Mouse (Mus musculus) lung, adult 2 months (tissue): ENCODE measurements around the gene Ddias.

ENCODE experiments used
- CTCF ChIP-seq: fragments of 200-500 bp; IDR thresholded peaks from 2 replicates; pipeline ENCODE4 v1.5.1; 2011; ENCODE audit warnings: mild to moderate bottlenecking, low read length, control low read depth; ENCODE audit not compliant: insufficient read depth
- POLR2A ChIP-seq: fragments of 200-500 bp; IDR thresholded peaks from 2 replicates; pipeline ENCODE4 v1.6.1; 2011; ENCODE audit warnings: low read depth, mild to moderate bottlenecking, control low read depth, low read length, borderline replicate concordance; ENCODE audit errors: extremely low read depth

DNA sequence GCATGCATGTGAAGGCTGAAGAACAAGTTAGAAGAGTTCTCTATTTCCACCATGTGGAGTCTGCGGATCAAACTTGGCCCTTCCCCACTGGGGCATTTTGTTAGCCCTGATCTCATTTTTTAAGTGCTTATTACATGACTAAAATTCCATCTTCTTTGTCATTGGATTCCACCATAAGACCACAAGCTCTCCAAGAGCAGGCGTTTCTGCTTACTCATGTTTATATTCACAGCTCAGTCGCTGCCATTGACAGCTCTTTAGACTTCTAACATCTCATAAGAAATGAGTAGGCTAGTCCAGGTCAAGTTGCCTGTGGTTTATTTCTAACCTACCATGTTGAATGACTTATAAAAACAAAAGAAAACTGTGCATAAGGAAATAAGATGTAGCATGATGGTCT, 47.8 kb downstream of the Ddias start:
- TF ChIP-seq CTCF (no peak), POLR2A (no peak)
